Mouse (Mus musculus) stomach, embryonic 16.5 days (tissue): ENCODE data around the gene Rdh19. TPM values are rescaled to one million over a fixed set of nuclear protein-coding genes. Genes with fewer than 3 reads are reported as not detected.

Experiments used
- ATAC-seq: fragments of 200-750 bp; cut with Nextera tagmentation; 2 replicates; pipeline ENCODE4 v1.8.0; 2017; ENCODE audit warnings: moderate number of reproducible peaks, moderate TSS enrichment; ENCODE audit not compliant: insufficient read depth, low FRiP score
- H3K27ac ChIP-seq: fragments of 300-500 bp; sonication (generic); 2 replicates; pipeline ENCODE4 v1.5.1; 2014; ENCODE audit warnings: low read length
- H3K27me3 ChIP-seq: fragments of 300-500 bp; sonication (generic); 2 replicates; pipeline ENCODE4 v1.6.1; 2014; ENCODE audit warnings: low read length, control low read depth, mixed read lengths; ENCODE audit not compliant: control insufficient read depth, insufficient read depth
- H3K36me3 ChIP-seq: fragments of 300-500 bp; sonication (generic); 2 replicates; pipeline ENCODE4 v1.6.1; 2014; ENCODE audit warnings: low read length; ENCODE audit not compliant: control insufficient read depth, insufficient read depth
- H3K4me1 ChIP-seq: fragments of 300-500 bp; sonication (generic); 2 replicates; pipeline ENCODE4 v1.6.1; 2014; ENCODE audit warnings: low read length, control low read depth, mixed read lengths; ENCODE audit not compliant: control insufficient read depth, insufficient read depth
- H3K4me2 ChIP-seq: fragments of 300-500 bp; sonication (generic); 2 replicates; pipeline ENCODE4 v1.6.1; 2014; ENCODE audit warnings: low read depth, low read length, mixed read lengths
- H3K4me3 ChIP-seq: fragments of 300-500 bp; sonication (generic); replicated peaks from 2 replicates; pipeline ENCODE4 v1.5.1; 2014; ENCODE audit warnings: mild to moderate bottlenecking, low read length
- H3K9ac ChIP-seq: fragments of 300-500 bp; sonication (generic); 2 replicates; pipeline ENCODE4 v1.6.1; 2014; ENCODE audit warnings: low read length
- H3K9me3 ChIP-seq: fragments of 300-500 bp; sonication (generic); replicated peaks from 2 replicates; pipeline ENCODE4 v1.6.1; 2016; ENCODE audit warnings: low read length, control low read depth; ENCODE audit not compliant: control insufficient read depth
- WGBS: fragments of 180-500 bp; shearing (Covaris S2); extraction: QIAGEN DNeasy Blood & Tissue Kit; methylation state at CpG from one replicate; pipeline ENCODE4 v1.1.7; 2014; 5-methylcytosine and 5-hydroxymethylcytosine counted together
- polyA plus RNA-seq: library from polyadenylated mRNA; unstranded; fragments of >200 nt; fragmentation: Nextera tagmentation; extraction: Ambion mirVana; gene quantifications from 2 replicates; pipeline ENCODE4 v1.2.1, GENCODE M21; 2015

The Rdh19 gene
- polyA plus RNA-seq, 1 experiment from 2014 or later, result not detected

- H3K9me3 ChIP-seq, result no peaks in the 10 kb centered on the region
- H3K36me3 ChIP-seq, result no peaks in the 10 kb centered on the region
- no peak overlapping the region for H3K9ac ChIP-seq
- H3K27me3 ChIP-seq, result no peaks in the 10 kb centered on the region
- no peak overlapping the region for H3K4me3 ChIP-seq
- no peak overlapping the region for H3K4me2 ChIP-seq
- WGBS, result 71% methylated on average over 2 of the region's 2 CpGs
- ATAC-seq, result no peak
- H3K4me1 ChIP-seq, result peaks cover 3% of the 10 kb centered on the region; the same call in 1 of the 2 replicates
- H3K27ac ChIP-seq, result no peak overlapping the region
These were observed 56.4 kb downstream of the Rdh19 start for GRCm38 (mm10) chr10:127906138-127906537.

- ATAC-seq, result no peak
- Histone ChIP-seq H3K4me1 (peaks cover 3% of the 10 kb centered on the region; the same call in 1 of the 2 replicates), H3K4me3 (no peak overlapping the region), H3K4me2 (no peak overlapping the region), H3K9ac (no peak overlapping the region), H3K27me3 (no peaks in the 10 kb centered on the region), H3K36me3 (no peaks in the 10 kb centered on the region), H3K9me3 (no peaks in the 10 kb centered on the region), H3K27ac (no peak overlapping the region)
These were observed 57.7 kb downstream of the Rdh19 start for GRCm38 (mm10) chr10:127907386-127907951.

Other genes starting within 250 kb of the Rdh19 start
- 95.6 and 102 TPM in 2 replicates for gene Lrp1, start 228.8 kb upstream of the Rdh19 start, polyA plus RNA-seq
- 49.7 and 60.3 TPM in 2 replicates for gene Stat6, start 206.9 kb upstream of the Rdh19 start, polyA plus RNA-seq
- gene Nemp1, start 183.0 kb upstream of the Rdh19 start, polyA plus RNA-seq, result 8.8 and 10.0 TPM in 2 replicates
- gene Nab2, start 181.4 kb upstream of the Rdh19 start, polyA plus RNA-seq, result 9.9 and 10.1 TPM in 2 replicates
- 24.5 and 28.6 TPM in 2 replicates for gene Myo1a, start 144.8 kb upstream of the Rdh19 start, polyA plus RNA-seq
- 0.72 and 1.8 TPM in 2 replicates for gene Tac2, start 125.5 kb upstream of the Rdh19 start, polyA plus RNA-seq
- gene Zbtb39, start 110.4 kb upstream of the Rdh19 start, polyA plus RNA-seq, result 2.0 and 2.2 TPM in 2 replicates
- 2.7 and 2.8 TPM in 2 replicates for gene Gpr182, start 98.2 kb upstream of the Rdh19 start, polyA plus RNA-seq
- 0.10 and 0.11 TPM in 2 replicates for gene Rdh1, start 90.2 kb upstream of the Rdh19 start, polyA plus RNA-seq
- gene Rdh16f1, start 90.1 kb upstream of the Rdh19 start, polyA plus RNA-seq, result 0.23 TPM in 1 of 2 replicates, not detected in the other
- 0.06 and 0.16 TPM in 2 replicates for gene Rdh9, start 73.5 kb upstream of the Rdh19 start, polyA plus RNA-seq
- gene Rdh16, start 48.8 kb upstream of the Rdh19 start, polyA plus RNA-seq, result not detected in 2 replicates
- 0.10 TPM in 1 of 2 replicates, not detected in the other for gene Rdh16f2, start 16.5 kb downstream of the Rdh19 start, polyA plus RNA-seq
- gene Rdh7, start 38.9 kb downstream of the Rdh19 start, polyA plus RNA-seq, result 0.40 and 0.57 TPM in 2 replicates
- 4.4 and 12.2 TPM in 2 replicates for gene Sdr9c7, start 48.6 kb downstream of the Rdh19 start, polyA plus RNA-seq
- not detected in 2 replicates for gene Hsd17b6, start 157.7 kb downstream of the Rdh19 start, polyA plus RNA-seq
- gene Prim1, start 165.2 kb downstream of the Rdh19 start, polyA plus RNA-seq, result 64.6 and 68.4 TPM in 2 replicates
- 625 and 721 TPM in 2 replicates for gene Naca, start 185.6 kb downstream of the Rdh19 start, polyA plus RNA-seq
- 374 and 406 TPM in 2 replicates for gene Ptges3, start 209.0 kb downstream of the Rdh19 start, polyA plus RNA-seq
- gene Atp5b, start 233.3 kb downstream of the Rdh19 start, polyA plus RNA-seq, result 2,507 and 2,568 TPM in 2 replicates
- 8.3 and 10.0 TPM in 2 replicates for gene Baz2a, start 241.6 kb downstream of the Rdh19 start, polyA plus RNA-seq